Mouse (Mus musculus) intestine, embryonic 14.5 days (tissue): ENCODE data around the gene Irf8. TPM values are rescaled to one million over a fixed set of nuclear protein-coding genes. Genes with fewer than 3 reads are reported as not detected.
A peak's percentile ranks its signal among the peaks of the same experiment; 100 is the strongest.
"Not testable (repeated sequence)": the region's sequence is repeated elsewhere in the genome, so short reads cannot be mapped to it uniquely, and the experiment has no call there.

Experiments
- ATAC-seq: fragments of 200-750 bp; cut with Nextera tagmentation; replicated peaks from 2 replicates; pipeline ENCODE4 v1.8.0; 2017; ENCODE audit warnings: low read depth, moderate number of reproducible peaks, moderate TSS enrichment, moderate library complexity; ENCODE audit not compliant: low FRiP score, low TSS enrichment
- DNase-seq: peaks from one replicate; pipeline ENCODE4 v3.0.0-alpha.2; 2018; ENCODE audit warnings: low spot score
- H3K27ac ChIP-seq: fragments of 300-500 bp; sonication (generic); 2 replicates; pipeline ENCODE4 v1.5.1; 2014; ENCODE audit warnings: low read depth, mild to moderate bottlenecking, control low read depth
- H3K27me3 ChIP-seq: fragments of 300-500 bp; sonication (generic); replicated peaks from 2 replicates; pipeline ENCODE4 v1.6.1; 2014; ENCODE audit warnings: low read length, control low read depth; ENCODE audit not compliant: control insufficient read depth, insufficient read depth
- H3K36me3 ChIP-seq: fragments of 300-500 bp; sonication (generic); 2 replicates; pipeline ENCODE4 v1.6.1; 2014; ENCODE audit warnings: low read length, control low read depth; ENCODE audit not compliant: control insufficient read depth, insufficient read depth
- H3K4me1 ChIP-seq: fragments of 300-500 bp; sonication (generic); replicated peaks from 2 replicates; pipeline ENCODE4 v1.6.1; 2014; ENCODE audit warnings: low read length, control low read depth, mixed read lengths; ENCODE audit not compliant: control insufficient read depth, insufficient read depth
- H3K4me2 ChIP-seq: fragments of 300-500 bp; sonication (generic); 2 replicates; pipeline ENCODE4 v1.6.1; 2014; ENCODE audit warnings: low read length
- H3K4me3 ChIP-seq: fragments of 300-500 bp; sonication (generic); 2 replicates; pipeline ENCODE4 v1.5.1; 2014; ENCODE audit warnings: low read depth, low read length, control low read depth, mixed read lengths
- H3K9ac ChIP-seq: fragments of 300-500 bp; sonication (generic); 2 replicates; pipeline ENCODE4 v1.6.1; 2014; ENCODE audit warnings: mild to moderate bottlenecking, low read length
- H3K9me3 ChIP-seq: fragments of 300-500 bp; sonication (generic); 2 replicates; pipeline ENCODE4 v1.6.1; 2016; ENCODE audit warnings: low read length, control low read depth; ENCODE audit not compliant: control insufficient read depth
- WGBS: fragments of 180-500 bp; shearing (Covaris S2); extraction: QIAGEN DNeasy Blood & Tissue Kit; methylation state at CpG from one replicate; pipeline ENCODE4 v1.1.7; 2014; 5-methylcytosine and 5-hydroxymethylcytosine counted together
- polyA plus RNA-seq: library from polyadenylated mRNA; unstranded; fragments of >200 nt; fragmentation: Nextera tagmentation; extraction: Ambion mirVana; gene quantifications from 2 replicates; pipeline ENCODE4 v1.2.1, GENCODE M21; 2014

Irf8 gene
- polyA plus RNA-seq, 1 experiment from 2014 or later = 32.2 TPM

- Histone ChIP-seq H3K4me2 (no peak overlapping the region), H3K27me3 (no peaks in the 10 kb centered on the region), H3K4me1 (no peaks in the 10 kb centered on the region), H3K9me3 (no peaks in the 10 kb centered on the region), H3K9ac (no peak overlapping the region), H3K27ac (no peak overlapping the region), H3K36me3 (no peaks in the 10 kb centered on the region), H3K4me3 (no peak overlapping the region)
- WGBS = 72% methylated on average over 10 of the region's 10 CpGs
- ATAC-seq (no peak), DNase-seq (no peak)
Measured at GRCm38 (mm10) chr8:120709176-120709575, 27.0 kb upstream of the Irf8 start.

DNA sequence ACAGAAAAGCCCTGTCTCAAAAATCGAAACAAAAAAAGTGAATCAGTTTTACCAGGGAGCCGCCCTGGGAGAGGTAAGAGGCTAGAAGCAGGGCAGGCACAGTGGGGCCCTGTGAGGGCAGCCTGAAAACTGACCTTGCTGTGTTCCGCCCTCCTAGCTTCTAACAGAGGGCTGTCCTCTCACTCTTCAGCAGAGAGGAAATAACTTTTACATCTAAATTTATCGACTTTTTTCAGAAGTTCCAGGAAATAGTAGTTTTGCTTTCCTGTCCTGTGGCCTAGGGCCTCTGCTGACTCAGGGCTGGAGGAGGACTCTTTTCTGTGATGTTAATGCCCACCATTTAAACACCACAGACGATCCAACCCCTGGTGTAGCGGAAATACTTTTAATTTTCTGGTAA, 21.0 kb upstream of the Irf8 start:
- DNase-seq (no peak), ATAC-seq (no peak)
- no peaks in the 10 kb centered on the region for H3K27me3 ChIP-seq
- H3K4me3 ChIP-seq = no peak overlapping the region
- H3K9ac ChIP-seq = no peak overlapping the region
- H3K27ac ChIP-seq = no peak overlapping the region
- no peaks in the 10 kb centered on the region for H3K36me3 ChIP-seq
- 70% methylated on average over 6 of the region's 6 CpGs for WGBS
- H3K4me2 ChIP-seq = no peak overlapping the region
- no peaks in the 10 kb centered on the region for H3K9me3 ChIP-seq
- no peaks in the 10 kb centered on the region for H3K4me1 ChIP-seq

DNA sequence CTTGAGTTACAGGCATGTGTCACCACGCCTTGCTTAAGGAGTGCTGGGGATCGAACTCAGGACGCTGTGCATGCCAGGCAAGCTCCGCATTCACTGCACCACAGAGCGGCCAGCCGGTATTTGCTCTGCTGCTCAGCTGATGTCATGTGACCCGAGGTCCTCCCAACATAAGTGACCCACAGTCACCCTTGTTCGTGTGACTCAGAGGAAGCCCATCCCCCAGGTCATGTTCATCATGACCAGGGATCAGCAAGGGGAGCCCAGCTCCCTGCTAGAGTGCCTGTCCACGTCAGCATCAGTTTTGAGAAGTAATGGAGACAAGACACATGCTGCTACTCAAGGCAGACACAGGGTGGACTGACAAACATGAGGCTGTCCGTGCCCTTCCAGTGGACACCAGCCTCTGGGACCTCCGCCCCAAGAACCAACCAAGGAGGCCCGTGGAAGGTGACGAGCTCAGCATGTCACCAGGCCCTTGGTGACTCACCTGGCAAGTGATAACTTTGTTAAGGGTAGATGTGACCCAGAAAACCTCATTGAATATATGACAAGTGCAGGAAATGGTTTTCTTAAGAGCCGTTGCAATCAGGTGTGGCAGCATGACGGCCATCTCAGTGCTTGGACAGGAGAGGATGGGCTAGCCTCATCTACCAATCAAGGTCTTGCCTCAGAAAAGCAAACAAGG, 20.0 kb upstream of the Irf8 start:
- no peaks in the 10 kb centered on the region for H3K9me3 ChIP-seq
- no peak for ATAC-seq
- H3K4me1 ChIP-seq = no peaks in the 10 kb centered on the region
- H3K27me3 ChIP-seq = no peaks in the 10 kb centered on the region
- WGBS = 76% methylated on average over 15 of the region's 15 CpGs
- H3K9ac ChIP-seq = no peak overlapping the region
- no peaks in the 10 kb centered on the region for H3K36me3 ChIP-seq
- no peak for DNase-seq
- H3K4me2 ChIP-seq = no peak overlapping the region
- no peak overlapping the region for H3K27ac ChIP-seq
- no peak overlapping the region for H3K4me3 ChIP-seq

GRCm38 (mm10) chr8:120719586-120720236, 16.4 kb upstream of the Irf8 start:
- peak; percentile 49 for DNase-seq
- no peak for ATAC-seq

GRCm38 (mm10) chr8:120723025-120723424, 13.1 kb upstream of the Irf8 start:
- no peak overlapping the region for H3K4me2 ChIP-seq
- WGBS = 77% methylated on average over 6 of the region's 6 CpGs
- no peak overlapping the region for H3K27ac ChIP-seq
- no peaks in the 10 kb centered on the region for H3K36me3 ChIP-seq
- no peak overlapping the region for H3K9ac ChIP-seq
- H3K27me3 ChIP-seq = no peaks in the 10 kb centered on the region
- H3K4me1 ChIP-seq = no peaks in the 10 kb centered on the region
- DNase-seq = no peak
- H3K9me3 ChIP-seq = no peaks in the 10 kb centered on the region; the same call in 1 of the 2 replicates
- no peak for ATAC-seq
- no peak overlapping the region for H3K4me3 ChIP-seq

More at GRCm38 (mm10) chr8:120719586-120720236, 16.4 kb upstream of the Irf8 start:
- Histone ChIP-seq H3K4me3 (no peak overlapping the region), H3K36me3 (no peaks in the 10 kb centered on the region), H3K4me2 (no peak overlapping the region), H3K9me3 (no peaks in the 10 kb centered on the region; the same call in 1 of the 2 replicates), H3K27me3 (no peaks in the 10 kb centered on the region), H3K4me1 (no peaks in the 10 kb centered on the region), H3K9ac (no peak overlapping the region), H3K27ac (no peak overlapping the region)
- 61% methylated on average over 19 of the region's 19 CpGs for WGBS

- not testable (repeated sequence) for ATAC-seq, H3K36me3 ChIP-seq, H3K27ac ChIP-seq, DNase-seq, H3K9me3 ChIP-seq, H3K27me3 ChIP-seq, H3K4me2 ChIP-seq, H3K4me3 ChIP-seq, H3K9ac ChIP-seq, H3K4me1 ChIP-seq
- WGBS = 98% methylated on average over 2 of the region's 4 CpGs
Measured at GRCm38 (mm10) chr8:120724096-120724495, 12.1 kb upstream of the Irf8 start.

DNA sequence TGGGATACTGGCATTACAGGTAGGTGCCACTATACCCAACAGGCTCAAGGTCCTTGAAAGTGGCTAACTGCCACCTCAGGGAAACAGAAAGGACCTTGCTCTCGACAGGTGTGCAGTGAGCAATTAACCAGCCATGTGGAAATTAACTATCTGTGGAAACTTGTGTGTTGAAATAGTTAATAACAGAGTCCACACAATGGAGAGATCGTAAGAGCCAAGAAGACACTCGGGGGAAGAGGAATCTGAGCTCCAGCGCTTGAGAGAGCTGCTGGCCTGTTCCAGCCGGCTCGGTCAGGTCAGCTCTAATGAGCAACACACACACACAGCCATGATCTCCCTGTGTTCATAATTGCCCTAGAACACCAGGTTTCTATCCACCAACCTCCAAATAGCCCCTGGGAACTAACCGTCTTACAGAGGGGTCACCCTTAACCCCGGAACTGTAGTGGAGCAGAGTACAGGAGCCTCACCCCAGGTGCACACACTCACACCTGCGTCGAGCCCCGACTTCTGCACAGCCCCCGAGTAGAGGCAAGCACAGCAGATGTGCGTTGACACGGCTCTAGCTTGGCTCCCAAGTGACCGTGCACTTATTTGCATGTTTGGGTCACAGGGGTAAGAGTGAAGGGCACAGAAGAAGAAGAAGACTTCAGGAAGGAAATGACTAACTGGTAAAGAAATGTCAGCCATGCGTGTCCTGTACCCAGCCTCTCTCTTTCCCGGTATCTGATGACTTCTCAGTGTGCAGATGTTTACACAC, 11.2 kb upstream of the Irf8 start:
- H3K9ac ChIP-seq = no peak overlapping the region
- no peaks in the 10 kb centered on the region for H3K27me3 ChIP-seq
- no peak overlapping the region for H3K4me2 ChIP-seq
- H3K27ac ChIP-seq = no peak overlapping the region
- ATAC-seq (no peak), DNase-seq (no peak)
- 68% methylated on average over 17 of the region's 17 CpGs for WGBS
- H3K4me1 ChIP-seq = no peaks in the 10 kb centered on the region
- H3K4me3 ChIP-seq = no peak overlapping the region
- H3K9me3 ChIP-seq = no peaks in the 10 kb centered on the region; the same call in 1 of the 2 replicates
- no peaks in the 10 kb centered on the region for H3K36me3 ChIP-seq

DNA sequence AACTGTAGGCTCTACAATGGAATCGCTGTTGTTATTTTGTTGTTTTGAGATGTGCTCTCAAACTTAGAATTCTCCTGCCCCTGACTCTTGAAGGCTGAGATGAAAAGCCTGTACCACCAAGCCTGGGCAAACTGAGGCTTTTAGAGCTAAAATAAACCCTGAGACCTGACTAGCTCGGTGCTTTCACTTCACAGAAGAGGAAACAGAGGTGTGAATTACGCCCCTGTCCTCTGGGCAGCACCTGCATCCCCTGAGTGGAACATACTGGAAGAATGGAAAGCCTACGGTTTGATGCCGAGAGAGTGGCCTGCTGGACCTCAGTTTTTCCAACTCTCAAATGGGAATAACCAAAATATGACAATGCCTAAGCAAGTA, 10.6 kb upstream of the Irf8 start:
- Histone ChIP-seq H3K27ac (no peak overlapping the region), H3K9ac (no peak overlapping the region), H3K4me2 (no peak overlapping the region), H3K27me3 (no peaks in the 10 kb centered on the region), H3K9me3 (no peaks in the 10 kb centered on the region; the same call in 1 of the 2 replicates), H3K36me3 (no peaks in the 10 kb centered on the region), H3K4me1 (no peaks in the 10 kb centered on the region), H3K4me3 (no peak overlapping the region)
- no peak for DNase-seq
- ATAC-seq = no peak
- WGBS = 81% methylated on average over 5 of the region's 5 CpGs
